9 mouse cellular contexts compared by ENCODE assay signal in genomic region chr5:115509790-115510689, GRCm38 (mm10). TPM values are rescaled to one million over a fixed set of nuclear protein-coding genes. Genes with fewer than 3 reads are reported as not detected.
DNase-seq lines count a peak whose midpoint lies in the region; ATAC-seq lines count a peak whose summit lies in the region.
"Had no signal": no experiment of that assay in that cellular context is flagged by ENCODE, and none has a peak within 500 bp of the region (broad histone marks: within the 10 kb centered on the region; RNA-seq: fewer than 3 reads in every experiment).

No protein-coding gene starts in this region.

- intact Hi-C loops in left cerebral cortex, postnatal 4 days (cut with DNase I) = loop anchor here (5.0 kb wide), 1 partner anchor 47 kb away; the partner anchor contains the start of gene Rplp0

- H3K27me3 ChIP-seq in kidney, embryonic 15.5 days = no peaks in the 10 kb centered on the region
- no peaks in the 10 kb centered on the region for H3K27me3 ChIP-seq in embryonic facial prominence, embryonic 10.5 days (replicated peaks; ENCODE audit: low read depth, poor library complexity, severe bottlenecking)
- no peaks in the 10 kb centered on the region for H3K27me3 ChIP-seq in hindbrain, embryonic 16.5 days (replicated peaks; ENCODE audit: control insufficient read depth, insufficient read depth, low read length)
- H3K27me3 ChIP-seq in midbrain, embryonic 14.5 days (ENCODE audit: control insufficient read depth, insufficient read depth, low read length) = no peaks in the 10 kb centered on the region

- H3K4me2 ChIP-seq in kidney, embryonic 15.5 days = peak overlapping the region; percentile 83
- peak overlapping the region; percentile 72 for H3K4me2 ChIP-seq in hindbrain, embryonic 16.5 days (ENCODE audit: low read length)
- peak overlapping the region; percentile 87; the same call in 1 of the 2 replicates for H3K4me2 ChIP-seq in midbrain, embryonic 14.5 days (ENCODE audit: low read length)

- peak overlapping the region; percentile 19; the same call in 1 of the 2 replicates for H3K9ac ChIP-seq in kidney, embryonic 15.5 days
- no peak overlapping the region for H3K9ac ChIP-seq in hindbrain, embryonic 16.5 days (ENCODE audit: low read depth, low read length)
- H3K9ac ChIP-seq in midbrain, embryonic 14.5 days (replicated peaks; ENCODE audit: low read length) = no peak overlapping the region

- peaks cover 66% of the 10 kb centered on the region for H3K4me1 ChIP-seq in kidney, embryonic 15.5 days
- H3K4me1 ChIP-seq in embryonic facial prominence, embryonic 10.5 days = peaks cover 70% of the 10 kb centered on the region
- H3K4me1 ChIP-seq in hindbrain, embryonic 16.5 days (ENCODE audit: control insufficient read depth, insufficient read depth, low read depth, low read length) = peaks cover 36% of the 10 kb centered on the region
- peaks cover 29% of the 10 kb centered on the region for H3K4me1 ChIP-seq in midbrain, embryonic 14.5 days (ENCODE audit: control insufficient read depth, insufficient read depth, low read length)

- 70% methylated on average over 15 of the region's 15 CpGs for WGBS in kidney, embryonic 15.5 days
- WGBS in embryonic facial prominence, embryonic 10.5 days = 51% methylated on average over 15 of the region's 15 CpGs
- 50% methylated on average over 15 of the region's 15 CpGs for WGBS in hindbrain, embryonic 16.5 days
- 56% methylated on average over 15 of the region's 15 CpGs for WGBS in midbrain, embryonic 14.5 days

- H3K4me3 ChIP-seq in kidney, embryonic 15.5 days (replicated peaks) = peak overlapping the region; percentile 96
- peak overlapping the region; percentile 91 for H3K4me3 ChIP-seq in embryonic facial prominence, embryonic 10.5 days
- H3K4me3 ChIP-seq in hindbrain, embryonic 16.5 days (ENCODE audit: low read length) = no peak overlapping the region
- H3K4me3 ChIP-seq in midbrain, embryonic 14.5 days (replicated peaks; ENCODE audit: low read depth, low read length) = no peak overlapping the region

- H3K36me3 ChIP-seq in kidney, embryonic 15.5 days = peaks cover 7% of the 10 kb centered on the region; the same call in 1 of the 2 replicates
- peaks cover 23% of the 10 kb centered on the region for H3K36me3 ChIP-seq in embryonic facial prominence, embryonic 10.5 days (replicated peaks)
- no peaks in the 10 kb centered on the region for H3K36me3 ChIP-seq in hindbrain, embryonic 16.5 days (ENCODE audit: control insufficient read depth, insufficient read depth, low read length)
- H3K36me3 ChIP-seq in midbrain, embryonic 14.5 days (ENCODE audit: control insufficient read depth, insufficient read depth, low read length) = no peaks in the 10 kb centered on the region

- H3K27ac ChIP-seq in kidney, embryonic 15.5 days = peak overlapping the region; percentile 89
- peak overlapping the region; percentile 32 for H3K27ac ChIP-seq in embryonic facial prominence, embryonic 10.5 days (replicated peaks)
- H3K27ac ChIP-seq in hindbrain, embryonic 16.5 days (ENCODE audit: low read depth, low read length) = peak overlapping the region; percentile 59
- H3K27ac ChIP-seq in midbrain, embryonic 14.5 days (replicated peaks; ENCODE audit: low read depth, low read length) = no peak overlapping the region

- no peak for ATAC-seq in kidney, embryonic 15.5 days (replicated peaks; ENCODE audit: low FRiP score)
- ATAC-seq in hindbrain, embryonic 16.5 days = no peak
- ATAC-seq in midbrain, embryonic 14.5 days (ENCODE audit: low FRiP score, low TSS enrichment) = no peak
- ATAC-seq in inflammation-experienced regulatory T-cells, adult 6 months = no peak

- no peaks in the 10 kb centered on the region for H3K9me3 ChIP-seq in kidney, embryonic 15.5 days (replicated peaks)
- H3K9me3 ChIP-seq in embryonic facial prominence, embryonic 10.5 days = no peaks in the 10 kb centered on the region
- no peaks in the 10 kb centered on the region for H3K9me3 ChIP-seq in hindbrain, embryonic 16.5 days (ENCODE audit: control insufficient read depth, low read length)
- H3K9me3 ChIP-seq in midbrain, embryonic 14.5 days (ENCODE audit: control insufficient read depth, low read length) = no peaks in the 10 kb centered on the region

- DNase-seq in kidney, adult 8-10 months = no peak
- peak; percentile 49 for DNase-seq in embryonic facial prominence, embryonic 10.5 days (ENCODE audit: low spot score)
- no peak for DNase-seq in midbrain, embryonic 14.5 days
- no peak for DNase-seq in gastrocnemius, adult 18-20 months (ENCODE audit: low spot score)
- no peak for DNase-seq in left cerebral cortex, postnatal 4 days

RNA-seq across cellular contexts. Expression of gene Pxn, which starts 3.6 kb away (rescaled TPM):
- polyA plus RNA-seq in kidney, embryonic 15.5 days (2015; fragmentation: Nextera tagmentation; extraction: Ambion mirVana) = 51.7 and 56.1 TPM in 2 replicates
- polyA plus RNA-seq in embryonic facial prominence, embryonic 10.5 days (2016; fragmentation: Nextera tagmentation; extraction: Ambion mirVana) = 50.3 and 50.6 TPM in 2 replicates
- polyA plus RNA-seq in hindbrain, embryonic 16.5 days (2015; fragmentation: Nextera tagmentation; extraction: Ambion mirVana) = 19.1 and 23.9 TPM in 2 replicates
- polyA plus RNA-seq in midbrain, embryonic 14.5 days (2014; fragmentation: Nextera tagmentation; extraction: Ambion mirVana) = 10.9 and 11.3 TPM in 2 replicates
- 10 to 100 TPM; 87.2 to 94.2 TPM for total RNA-seq in gastrocnemius, adult 18-20 months (2021)
- 10 to 100 TPM; 23.9 to 24.7 TPM for total RNA-seq in left cerebral cortex, postnatal 4 days (2021)
- polyA plus RNA-seq in inflammation-experienced regulatory T-cells, adult 6 months (2017; shearing (Covaris generic)) = 10 to 100 TPM; 13.7 to 22.1 (median 16.7) TPM

RNA-seq across cellular contexts. Expression of gene Sirt4, which starts 25.5 kb away (rescaled TPM):
- polyA plus RNA-seq in kidney, embryonic 15.5 days (2015; fragmentation: Nextera tagmentation; extraction: Ambion mirVana) = 24.6 and 25.0 TPM in 2 replicates
- polyA plus RNA-seq in embryonic facial prominence, embryonic 10.5 days (2016; fragmentation: Nextera tagmentation; extraction: Ambion mirVana) = 14.5 and 16.0 TPM in 2 replicates
- 24.8 and 26.8 TPM in 2 replicates for polyA plus RNA-seq in hindbrain, embryonic 16.5 days (2015; fragmentation: Nextera tagmentation; extraction: Ambion mirVana)
- polyA plus RNA-seq in midbrain, embryonic 14.5 days (2014; fragmentation: Nextera tagmentation; extraction: Ambion mirVana) = 23.8 and 25.9 TPM in 2 replicates
- total RNA-seq in gastrocnemius, adult 18-20 months (2021) = 10 to 100 TPM; 14.8 to 16.5 TPM
- total RNA-seq in left cerebral cortex, postnatal 4 days (2021) = 10 to 100 TPM; 28.4 to 31.5 TPM
- 10 to 100 TPM; 12.0 to 18.5 (median 14.8) TPM for polyA plus RNA-seq in inflammation-experienced regulatory T-cells, adult 6 months (2017; shearing (Covaris generic))

RNA-seq across cellular contexts. Expression of gene Pla2g1b, which starts 44.0 kb away (rescaled TPM):
- polyA plus RNA-seq in kidney, embryonic 15.5 days (2015; fragmentation: Nextera tagmentation; extraction: Ambion mirVana) = 0.61 and 1.2 TPM in 2 replicates
- polyA plus RNA-seq in embryonic facial prominence, embryonic 10.5 days (2016; fragmentation: Nextera tagmentation; extraction: Ambion mirVana) = not detected in 2 replicates
- polyA plus RNA-seq in hindbrain, embryonic 16.5 days (2015; fragmentation: Nextera tagmentation; extraction: Ambion mirVana) = not detected in 2 replicates
- not detected in 2 replicates for polyA plus RNA-seq in midbrain, embryonic 14.5 days (2014; fragmentation: Nextera tagmentation; extraction: Ambion mirVana)
- not detected for total RNA-seq in gastrocnemius, adult 18-20 months (2021)
- total RNA-seq in left cerebral cortex, postnatal 4 days (2021) = not detected
- not detected for polyA plus RNA-seq in inflammation-experienced regulatory T-cells, adult 6 months (2017; shearing (Covaris generic))
- total RNA-seq: heart, postnatal 36 days had no signal

RNA-seq across cellular contexts. Expression of gene Rplp0, which starts 49.2 kb away (rescaled TPM):
- 1,539 and 1,600 TPM in 2 replicates for polyA plus RNA-seq in kidney, embryonic 15.5 days (2015; fragmentation: Nextera tagmentation; extraction: Ambion mirVana)
- polyA plus RNA-seq in embryonic facial prominence, embryonic 10.5 days (2016; fragmentation: Nextera tagmentation; extraction: Ambion mirVana) = 1,413 and 1,489 TPM in 2 replicates
- polyA plus RNA-seq in hindbrain, embryonic 16.5 days (2015; fragmentation: Nextera tagmentation; extraction: Ambion mirVana) = 814 and 834 TPM in 2 replicates
- polyA plus RNA-seq in midbrain, embryonic 14.5 days (2014; fragmentation: Nextera tagmentation; extraction: Ambion mirVana) = 1,038 and 1,071 TPM in 2 replicates
- 100 to 1,000 TPM; 617 to 621 TPM for total RNA-seq in gastrocnemius, adult 18-20 months (2021)
- 100 to 1,000 TPM; 657 to 680 TPM for total RNA-seq in left cerebral cortex, postnatal 4 days (2021)
- polyA plus RNA-seq in inflammation-experienced regulatory T-cells, adult 6 months (2017; shearing (Covaris generic)) = 1,000 to 10,000 TPM; 3,093 to 3,894 (median 3,885) TPM

RNA-seq across cellular contexts. Expression of gene Gcn1l1, which starts 55.0 kb away (rescaled TPM):
- polyA plus RNA-seq in kidney, embryonic 15.5 days (2015; fragmentation: Nextera tagmentation; extraction: Ambion mirVana) = 44.3 and 49.3 TPM in 2 replicates
- polyA plus RNA-seq in embryonic facial prominence, embryonic 10.5 days (2016; fragmentation: Nextera tagmentation; extraction: Ambion mirVana) = 65.0 and 65.1 TPM in 2 replicates
- 32.2 and 39.3 TPM in 2 replicates for polyA plus RNA-seq in hindbrain, embryonic 16.5 days (2015; fragmentation: Nextera tagmentation; extraction: Ambion mirVana)
- polyA plus RNA-seq in midbrain, embryonic 14.5 days (2014; fragmentation: Nextera tagmentation; extraction: Ambion mirVana) = 40.5 and 51.2 TPM in 2 replicates
- 10 to 100 TPM; 27.9 to 31.1 TPM for total RNA-seq in gastrocnemius, adult 18-20 months (2021)
- total RNA-seq in left cerebral cortex, postnatal 4 days (2021) = 10 to 100 TPM; 85.8 to 87.0 TPM
- polyA plus RNA-seq in inflammation-experienced regulatory T-cells, adult 6 months (2017; shearing (Covaris generic)) = 10 to 100 TPM; 24.7 to 36.4 (median 28.6) TPM

Comparison
In these comparisons a context has a peak if more than half of its experiments do, and no peak if none do; other contexts are left out.
1. H3K4me3 ChIP-seq: peak in kidney, embryonic 15.5 days (single experiment) and embryonic facial prominence, embryonic 10.5 days (single experiment); none in hindbrain, embryonic 16.5 days (single experiment) and midbrain, embryonic 14.5 days (single experiment).
2. Peak in every context shown above with its lines, with median percentiles within 50 percentile points of each other: H3K4me2 ChIP-seq.